ENCODE assay signal across 24 mouse cellular contexts in the genomic region with DNA sequence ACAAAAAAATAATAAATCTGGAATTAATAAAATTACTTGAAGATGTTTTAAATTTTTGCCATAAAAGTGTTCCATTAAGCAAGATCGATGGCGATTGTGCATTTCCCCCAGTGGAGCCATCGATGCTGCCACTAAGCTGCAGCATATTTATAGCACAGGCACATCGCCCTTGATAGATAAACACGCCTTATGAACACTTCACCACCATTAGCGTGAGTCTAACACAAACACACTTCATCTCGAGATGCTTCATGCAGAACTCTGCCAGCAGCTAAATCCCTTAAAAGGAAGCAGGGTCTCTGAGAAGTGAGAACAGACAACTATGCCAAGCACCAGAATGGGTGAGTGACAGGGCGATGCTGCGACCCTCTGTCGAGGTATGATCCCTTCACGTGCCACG.
DNase-seq lines count a peak whose midpoint lies in the region; ATAC-seq and TF ChIP-seq lines count a peak whose summit lies in the region.
"Had no signal": no experiment of that assay in that cellular context is flagged by ENCODE, and none has a peak within 500 bp of the region (broad histone marks: within the 10 kb centered on the region; RNA-seq: fewer than 3 reads in every experiment).

No protein-coding gene starts in this region.

- H3K4me3 ChIP-seq in heart, embryonic 14.5 days (ENCODE audit: control insufficient read depth in 1 of 2, insufficient read depth in 1 of 2, low read depth in 1 of 2, low read length in 2 of 2) = no peak overlapping the region
- no peak overlapping the region for H3K4me3 ChIP-seq in lung, adult 2 months (replicated peaks; ENCODE audit: extremely low read depth, low read depth, low read length)
- H3K4me3 ChIP-seq: embryonic facial prominence, embryonic 12.5 days; limb, embryonic 13.5 days; liver, embryonic 12.5 days; midbrain, embryonic 10.5 days had no signal

- no peak for TF ChIP-seq POLR2A in lung, adult 2 months (IDR thresholded peaks at IDR 0.05; ENCODE audit: borderline replicate concordance, extremely low read depth, low read depth, low read length)

- no peak for TF ChIP-seq CTCF in lung, adult 2 months (IDR thresholded peaks at IDR 0.05; ENCODE audit: insufficient read depth, low read length)

- no peaks in the 10 kb centered on the region for H3K27me3 ChIP-seq in heart, embryonic 14.5 days (ENCODE audit: control insufficient read depth, insufficient read depth, low read length)
- H3K27me3 ChIP-seq: CH12.LX; embryonic facial prominence, embryonic 12.5 days; Patski had no signal

- H3K9ac ChIP-seq in heart, embryonic 14.5 days (ENCODE audit: low read length) = no peak overlapping the region
- H3K9ac ChIP-seq: embryonic facial prominence, embryonic 12.5 days; limb, embryonic 13.5 days; liver, embryonic 12.5 days had no signal

- peak; percentile 6 to 20 for DNase-seq in heart, adult 18-20 months
- DNase-seq in heart, postnatal 10 days = no peak
- no peak for DNase-seq in heart, postnatal 36 days
- DNase-seq in lung, postnatal 36 days = peak; percentile 14
- DNase-seq in lung, adult 2 months = no peak
- DNase-seq in cerebellum, postnatal 36 days = no peak
- DNase-seq: adrenal gland, adult 2 months; B cell, adult 2 months; cerebellum, adult 11-12 months; cerebellum, postnatal 10 days; gastrocnemius, postnatal 36 days; thymus, adult 18-20 months; thymus, postnatal 36 days had no signal

- H3K36me3 ChIP-seq in heart, embryonic 14.5 days (ENCODE audit: control insufficient read depth, insufficient read depth, low read length) = no peaks in the 10 kb centered on the region
- H3K36me3 ChIP-seq: embryonic facial prominence, embryonic 12.5 days; G1E; limb, embryonic 13.5 days; liver, embryonic 12.5 days; midbrain, embryonic 10.5 days had no signal

- 28% methylated on average over 12 of the region's 12 CpGs for WGBS in heart, embryonic 14.5 days
- WGBS in lung, adult 2 months = 55% methylated on average over 12 of the region's 12 CpGs

- H3K27ac ChIP-seq in heart, embryonic 14.5 days (replicated peaks in 1 of 2; ENCODE audit: control insufficient read depth in 1 of 2, insufficient read depth in 1 of 2, low read depth in 2 of 2, low read length in 2 of 2) = peak overlapping the region; percentile 47 to 57
- H3K27ac ChIP-seq: embryonic facial prominence, embryonic 12.5 days; hindbrain, postnatal 0 days; limb, embryonic 13.5 days; liver, embryonic 12.5 days; midbrain, embryonic 10.5 days had no signal

- no peaks in the 10 kb centered on the region for H3K9me3 ChIP-seq in heart, embryonic 14.5 days (ENCODE audit: control insufficient read depth, low read length)
- H3K9me3 ChIP-seq: embryonic facial prominence, embryonic 12.5 days; G1E; limb, embryonic 13.5 days; liver, embryonic 12.5 days; midbrain, embryonic 10.5 days had no signal

- peak overlapping the region; percentile 40 for H3K4me2 ChIP-seq in heart, embryonic 14.5 days (ENCODE audit: low read length)
- H3K4me2 ChIP-seq: embryonic facial prominence, embryonic 12.5 days; limb, embryonic 13.5 days; liver, embryonic 12.5 days had no signal

- peaks cover 23 to 29% of the 10 kb centered on the region in 2 experiments for H3K4me1 ChIP-seq in heart, embryonic 14.5 days (ENCODE audit: control insufficient read depth in 2 of 2, insufficient read depth in 2 of 2, low read length in 2 of 2)
- H3K4me1 ChIP-seq in lung, adult 2 months (ENCODE audit: control insufficient read depth, insufficient read depth, low read length) = no peaks in the 10 kb centered on the region
- H3K4me1 ChIP-seq: embryonic facial prominence, embryonic 12.5 days; limb, embryonic 13.5 days; liver, embryonic 12.5 days; midbrain, embryonic 10.5 days had no signal

- no peak for ATAC-seq in heart, embryonic 14.5 days (ENCODE audit: insufficient number of reproducible peaks, insufficient read depth, low FRiP score, low read depth)
- ATAC-seq: hindbrain, postnatal 0 days; intestine, embryonic 16.5 days; liver, embryonic 12.5 days; midbrain, embryonic 16.5 days had no signal

- intact Hi-C loops in heart, postnatal 10 days (cut with DNase I) = no loop called here
- intact Hi-C loops in heart, postnatal 36 days (cut with DNase I) = no loop called here

Comparison
In these comparisons a context has a peak if more than half of its experiments do, and no peak if none do; other contexts are left out.
1. DNase-seq: peak in heart, adult 18-20 months (2 of 2) and lung, postnatal 36 days (single experiment); none in heart, postnatal 10 days (0 of 2), heart, postnatal 36 days (0 of 2), lung, adult 2 months (single experiment) and cerebellum, postnatal 36 days (0 of 2).